Mouse (Mus musculus): ENCODE measurements around the gene Thap7. TPM values are rescaled to one million over a fixed set of nuclear protein-coding genes. Genes with fewer than 3 reads are reported as not detected.
"Not testable (repeated sequence)": the region's sequence is repeated elsewhere in the genome, so short reads cannot be mapped to it uniquely, and the experiment has no call there.

The Thap7 gene
- total RNA-seq, 1 experiment from 2014 or later, result 10.0 TPM

GRCm38 (mm10) chr16:17536584-17536983 is 5.6 kb upstream of the Thap7 start:
- no peak for ATAC-seq (replicated peaks; ENCODE audit: insufficient number of reproducible peaks, low FRiP score, low TSS enrichment, poor library complexity, severe bottlenecking)

DNA sequence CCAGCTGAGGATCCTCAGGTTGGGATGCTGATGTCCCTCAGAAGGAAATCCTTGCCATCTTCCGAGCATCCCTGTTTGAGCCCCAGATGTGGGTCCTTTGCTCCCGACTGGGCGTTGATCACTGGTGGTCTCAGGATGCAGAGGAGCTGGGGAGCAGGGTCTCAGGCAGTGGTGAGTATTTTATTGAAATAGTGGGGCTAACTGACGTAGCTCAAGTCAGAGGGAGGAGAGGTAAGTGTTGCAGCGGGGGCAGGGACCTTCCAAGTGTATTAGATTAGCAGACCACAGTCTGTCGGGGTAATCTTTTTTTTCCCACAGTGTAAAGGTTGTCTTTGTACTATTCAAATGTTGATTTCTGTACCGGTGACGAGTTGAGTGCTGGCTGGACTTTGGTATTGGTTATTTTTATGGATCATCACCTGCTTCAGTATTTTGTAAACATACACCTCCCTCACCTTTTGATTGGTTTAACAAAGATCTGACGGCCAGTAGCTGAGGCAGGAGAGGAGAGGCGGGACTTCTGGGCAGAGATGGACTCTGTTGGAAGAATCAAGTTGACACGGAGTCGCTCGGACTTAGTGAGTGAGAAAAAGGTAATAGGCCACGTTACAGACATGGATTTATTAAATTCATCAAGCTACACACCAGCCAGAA is 1.9 kb upstream of the Thap7 start:
- no peak for ATAC-seq (replicated peaks; ENCODE audit: insufficient number of reproducible peaks, low FRiP score, low TSS enrichment, poor library complexity, severe bottlenecking)

GRCm38 (mm10) chr16:17532271-17532670 is 1.3 kb upstream of the Thap7 start:
- ATAC-seq (replicated peaks; ENCODE audit: insufficient number of reproducible peaks, low FRiP score, low TSS enrichment, poor library complexity, severe bottlenecking), result no peak

- ATAC-seq (replicated peaks; ENCODE audit: insufficient number of reproducible peaks, low FRiP score, low TSS enrichment, poor library complexity, severe bottlenecking), result no peak
Measured at GRCm38 (mm10) chr16:17529981-17530586, 852 bp downstream of the Thap7 start.

GRCm38 (mm10) chr16:17528276-17528675 is 2.7 kb downstream of the Thap7 start:
- ATAC-seq (replicated peaks; ENCODE audit: insufficient number of reproducible peaks, low FRiP score, low TSS enrichment, poor library complexity, severe bottlenecking), result no peak

DNA sequence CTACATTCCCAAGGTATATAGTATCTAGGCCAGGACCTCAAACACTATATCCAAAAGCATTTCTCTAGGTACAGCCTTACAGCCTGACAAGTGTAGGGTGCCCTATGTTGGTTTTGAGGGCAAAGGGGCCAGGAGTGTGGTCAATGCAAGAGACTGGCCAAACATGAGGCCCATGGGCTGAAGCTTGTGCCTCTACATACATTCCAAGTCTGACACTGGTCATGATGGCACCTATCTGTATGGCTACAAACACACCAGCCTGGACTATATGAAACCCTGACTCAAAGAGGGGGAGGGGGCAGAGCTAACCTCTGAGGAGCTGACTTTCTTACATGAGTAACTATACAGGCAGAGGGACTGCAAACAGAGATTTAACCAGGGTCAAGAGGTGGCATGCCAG is 3.3 kb downstream of the Thap7 start:
- no peak for ATAC-seq (replicated peaks; ENCODE audit: insufficient number of reproducible peaks, low FRiP score, low TSS enrichment, poor library complexity, severe bottlenecking)

DNA sequence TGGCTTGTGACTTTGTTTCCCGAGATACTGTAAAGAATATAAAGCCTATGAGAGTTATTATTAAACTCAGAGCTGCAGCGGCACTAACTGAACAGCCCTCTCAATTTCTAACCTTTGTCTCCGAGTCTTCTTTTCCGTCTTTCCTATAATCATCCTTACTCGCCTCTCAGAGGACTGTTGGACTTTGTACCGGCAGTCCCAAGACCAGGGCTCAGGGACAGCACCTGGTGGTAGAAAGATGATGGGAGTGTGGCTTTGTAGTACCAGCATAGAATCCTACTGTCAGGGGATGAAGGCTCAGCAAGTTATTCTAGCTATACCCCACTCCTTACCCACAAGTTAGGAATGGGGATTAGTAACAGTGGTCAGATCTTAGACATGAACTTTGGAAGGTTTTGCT is 4.7 kb downstream of the Thap7 start:
- no peak for ATAC-seq (replicated peaks; ENCODE audit: insufficient number of reproducible peaks, low FRiP score, low TSS enrichment, poor library complexity, severe bottlenecking)

GRCm38 (mm10) chr16:17525524-17525923 is 5.4 kb downstream of the Thap7 start:
- ATAC-seq (replicated peaks; ENCODE audit: insufficient number of reproducible peaks, low FRiP score, low TSS enrichment, poor library complexity, severe bottlenecking), result no peak

GRCm38 (mm10) chr16:17524156-17524555 is 6.8 kb downstream of the Thap7 start:
- ATAC-seq (replicated peaks; ENCODE audit: insufficient number of reproducible peaks, low FRiP score, low TSS enrichment, poor library complexity, severe bottlenecking), result no peak

DNA sequence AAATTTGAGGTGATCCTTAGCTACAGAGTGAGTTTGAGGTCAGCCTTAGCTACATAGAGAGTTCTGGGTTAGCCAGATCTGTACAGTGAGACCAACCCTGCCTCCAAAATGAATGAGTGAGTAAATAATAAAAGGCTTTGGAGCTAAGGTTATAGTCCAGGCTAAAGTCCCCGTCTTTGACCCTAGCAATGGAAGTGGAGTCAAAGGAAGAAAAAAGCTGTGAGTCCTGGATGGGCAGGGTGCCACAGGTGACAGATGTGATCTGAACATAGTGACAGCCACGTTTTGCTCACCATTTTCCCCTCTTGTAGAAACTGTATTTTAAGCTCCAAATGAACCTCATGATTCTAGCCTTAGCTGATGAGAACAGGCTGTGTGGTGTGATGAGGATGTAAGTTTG is 12.0 kb downstream of the Thap7 start:
- no peak for ATAC-seq (replicated peaks; ENCODE audit: insufficient number of reproducible peaks, low FRiP score, low TSS enrichment, poor library complexity, severe bottlenecking)

DNA sequence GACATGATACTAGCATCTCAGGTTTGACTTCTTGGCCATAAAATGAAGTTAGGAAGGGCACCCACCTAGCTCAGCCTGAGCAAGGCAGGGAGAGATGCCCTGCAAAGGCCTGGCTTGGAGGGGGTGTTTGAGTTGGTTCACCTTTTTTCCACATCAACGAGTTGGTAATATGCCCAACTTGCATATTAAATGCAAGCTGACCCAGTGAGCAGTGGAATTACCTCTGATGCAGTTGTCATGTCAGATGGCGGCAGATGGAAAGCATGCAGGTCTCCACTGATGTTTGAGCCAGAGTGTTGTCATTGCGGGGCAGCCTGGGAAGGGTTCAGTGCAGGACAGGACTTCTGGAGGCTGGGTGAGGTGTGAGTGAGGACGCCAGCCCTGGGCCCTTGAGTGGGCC is 19.5 kb downstream of the Thap7 start:
- ATAC-seq (replicated peaks; ENCODE audit: insufficient number of reproducible peaks, low FRiP score, low TSS enrichment, poor library complexity, severe bottlenecking), result no peak

DNA sequence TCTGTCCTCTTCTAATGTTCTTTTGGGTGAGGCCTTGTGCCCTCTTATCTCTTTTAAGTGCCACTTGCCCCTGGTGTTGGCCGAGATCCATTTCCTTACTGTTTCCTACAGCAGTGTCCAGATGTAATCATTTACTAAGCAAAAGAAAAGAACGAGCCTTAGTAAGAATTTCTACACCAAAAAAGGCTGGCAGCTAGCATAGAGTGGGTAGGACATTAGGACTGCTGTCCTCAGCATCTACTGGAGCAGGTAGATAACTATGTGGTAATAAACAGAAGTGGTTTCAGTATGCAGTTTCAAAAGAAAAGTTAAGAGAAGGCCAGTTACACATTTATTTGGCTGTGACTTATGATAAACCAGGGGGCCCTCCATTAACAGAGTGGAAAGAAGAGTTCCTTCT is 20.2 kb downstream of the Thap7 start:
- ATAC-seq (replicated peaks; ENCODE audit: insufficient number of reproducible peaks, low FRiP score, low TSS enrichment, poor library complexity, severe bottlenecking), result no peak

DNA sequence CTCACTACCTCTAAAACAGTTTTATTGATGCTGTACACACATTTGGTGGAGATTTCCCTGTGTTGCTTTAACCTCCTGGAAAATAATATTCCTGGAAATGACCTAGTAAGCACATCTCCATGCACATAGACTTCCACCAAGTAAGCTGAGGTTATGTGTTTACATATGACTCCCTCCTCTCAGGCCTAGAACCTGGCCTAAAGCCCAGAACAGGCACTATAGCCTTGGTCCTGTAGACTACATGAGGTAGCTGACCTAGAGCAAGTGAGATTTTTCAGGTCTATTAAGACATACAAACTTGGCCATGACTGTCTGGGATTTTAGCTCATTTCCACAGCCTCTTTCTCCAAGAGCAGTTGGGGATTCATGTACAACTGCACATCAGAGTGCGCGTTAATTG is 20.8 kb downstream of the Thap7 start:
- ATAC-seq (replicated peaks; ENCODE audit: insufficient number of reproducible peaks, low FRiP score, low TSS enrichment, poor library complexity, severe bottlenecking), result no peak

GRCm38 (mm10) chr16:17509240-17509597 is 21.7 kb downstream of the Thap7 start:
- no peak for ATAC-seq (replicated peaks; ENCODE audit: insufficient number of reproducible peaks, low FRiP score, low TSS enrichment, poor library complexity, severe bottlenecking)

GRCm38 (mm10) chr16:17508546-17509239 is 22.2 kb downstream of the Thap7 start, which contains the start of gene Lztr1:
Gene Lztr1, plus strand, starts transcription at chr16:17508688.
- ATAC-seq (replicated peaks; ENCODE audit: insufficient number of reproducible peaks, low FRiP score, low TSS enrichment, poor library complexity, severe bottlenecking), result peak; percentile 87

- not testable (repeated sequence) for ATAC-seq (replicated peaks; ENCODE audit: insufficient number of reproducible peaks, low FRiP score, low TSS enrichment, poor library complexity, severe bottlenecking)
Measured at GRCm38 (mm10) chr16:17508031-17508430, 22.9 kb downstream of the Thap7 start.

DNA sequence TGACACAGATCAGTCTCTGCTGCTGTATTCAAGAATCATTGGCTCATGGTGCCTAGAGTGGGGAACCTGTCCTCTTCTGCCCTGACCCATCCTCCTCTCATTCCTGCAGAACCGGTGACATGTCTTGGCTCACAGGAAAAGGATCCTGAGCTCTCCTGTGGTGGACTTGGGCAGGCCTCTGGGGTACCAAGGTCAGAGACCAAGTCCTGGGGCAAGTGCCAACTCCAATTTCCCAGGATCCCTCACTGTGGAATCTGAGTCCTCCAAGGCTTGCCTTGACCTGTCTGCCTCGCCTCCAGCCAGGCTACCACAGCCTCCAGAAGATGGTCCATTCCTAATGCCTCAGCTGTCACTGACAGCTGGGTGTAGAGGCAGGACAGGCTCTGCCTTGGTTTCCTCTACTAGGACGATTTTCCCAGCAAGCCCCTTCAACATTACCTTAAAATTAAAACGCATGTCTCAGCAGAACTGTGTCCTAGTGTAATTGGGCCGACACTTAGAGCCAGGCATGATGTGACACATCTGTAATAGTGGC is 23.9 kb downstream of the Thap7 start:
- ATAC-seq (replicated peaks; ENCODE audit: insufficient number of reproducible peaks, low FRiP score, low TSS enrichment, poor library complexity, severe bottlenecking), result no peak

GRCm38 (mm10) chr16:17502681-17503080 is 28.3 kb downstream of the Thap7 start:
- no peak for ATAC-seq (replicated peaks; ENCODE audit: insufficient number of reproducible peaks, low FRiP score, low TSS enrichment, poor library complexity, severe bottlenecking)

GRCm38 (mm10) chr16:17499249-17499883 is 31.6 kb downstream of the Thap7 start:
- no peak for ATAC-seq (replicated peaks; ENCODE audit: insufficient number of reproducible peaks, low FRiP score, low TSS enrichment, poor library complexity, severe bottlenecking)

Measured in monocyte, adult 5-6 weeks (primary cell).